Mouse (Mus musculus) granulocyte monocyte progenitor cell, adult 5-6 weeks (primary cell): ENCODE data around the gene Frmd4a. TPM values are rescaled to one million over a fixed set of nuclear protein-coding genes. Genes with fewer than 3 reads are reported as not detected.

Experiments
- ATAC-seq: replicated peaks from 2 replicates; pipeline ENCODE4 v1.8.0; 2016; ENCODE audit warnings: mild to moderate bottlenecking, moderate TSS enrichment, inconsistent platforms; ENCODE audit not compliant: poor library complexity, severe bottlenecking
- total RNA-seq, 2 experiments: library from RNA; stranded (forward) in 1 of 2; stranded (reverse) in 1 of 2; fragments of 200-712, 200-1000 nt in 1 of 2; fragments of >200 nt in 1 of 2; fragmentation: Nextera tagmentation in 1 of 2; gene quantifications; 2 replicates each; pipeline ENCODE4 v1.2.3; 2014 to 2017

Gene Frmd4a
- total RNA-seq, 2 experiments from 2014 or later: 15.1 to 30.3 TPM

DNA sequence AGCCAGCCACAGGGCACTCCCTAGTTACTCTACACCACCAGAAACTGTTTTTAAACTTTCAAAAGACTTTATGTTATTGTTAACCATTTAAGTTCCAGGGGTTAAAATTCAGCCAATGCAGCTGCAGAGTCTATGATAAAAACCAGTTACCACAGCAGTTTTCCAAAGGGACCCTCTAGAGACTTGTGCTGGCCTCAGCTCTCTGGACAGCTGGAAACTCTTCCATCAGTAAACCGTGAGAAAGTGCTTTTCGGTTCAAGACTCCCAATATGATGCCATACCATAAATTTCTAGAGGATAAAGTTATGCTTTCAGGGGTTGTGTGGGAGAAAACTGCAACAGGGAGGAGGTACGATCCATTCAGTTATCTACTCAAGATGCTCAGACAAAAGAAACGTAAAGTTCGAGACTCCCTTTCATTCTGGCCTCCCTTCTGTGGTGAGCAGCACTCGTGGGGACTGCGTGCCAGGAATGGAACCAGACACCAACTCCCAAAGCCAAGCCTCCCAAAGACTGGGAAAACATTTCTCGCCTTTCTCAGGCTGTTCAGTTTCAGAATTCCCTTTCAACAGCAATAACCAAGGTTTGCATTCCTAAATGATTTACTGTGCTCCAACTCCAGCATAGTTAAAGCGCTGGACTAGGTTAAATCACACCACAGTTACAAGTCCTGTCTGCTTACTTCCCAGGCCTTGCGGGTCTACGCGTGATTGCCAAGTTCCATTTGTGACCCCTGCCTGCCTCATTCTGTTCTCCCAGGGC, 603.3 kb downstream of the Frmd4a start:
- no peak for ATAC-seq

DNA sequence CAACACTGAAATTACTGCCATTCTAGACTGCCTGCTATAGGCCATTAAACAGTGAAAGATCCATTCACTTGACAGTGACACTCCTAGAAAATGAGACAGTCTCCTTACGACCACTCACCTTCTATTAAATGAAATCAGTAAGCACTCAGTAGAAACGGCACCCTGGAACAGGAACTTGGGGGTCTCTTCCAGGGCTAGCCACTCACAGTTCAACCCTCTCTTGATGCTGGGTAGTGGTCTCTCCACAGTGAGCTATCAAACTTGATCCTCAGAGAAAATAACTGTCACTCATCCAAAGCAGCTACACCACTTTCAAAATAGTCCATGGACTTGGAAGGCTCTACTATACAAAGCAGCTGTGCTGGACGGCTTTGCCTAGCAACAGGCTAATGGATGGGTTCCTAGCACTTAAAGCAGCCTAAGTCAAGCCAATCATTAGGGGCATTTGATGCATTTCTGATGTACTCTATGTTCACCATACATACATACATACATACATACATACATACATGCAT, 604.0 kb downstream of the Frmd4a start:
- no peak for ATAC-seq

DNA sequence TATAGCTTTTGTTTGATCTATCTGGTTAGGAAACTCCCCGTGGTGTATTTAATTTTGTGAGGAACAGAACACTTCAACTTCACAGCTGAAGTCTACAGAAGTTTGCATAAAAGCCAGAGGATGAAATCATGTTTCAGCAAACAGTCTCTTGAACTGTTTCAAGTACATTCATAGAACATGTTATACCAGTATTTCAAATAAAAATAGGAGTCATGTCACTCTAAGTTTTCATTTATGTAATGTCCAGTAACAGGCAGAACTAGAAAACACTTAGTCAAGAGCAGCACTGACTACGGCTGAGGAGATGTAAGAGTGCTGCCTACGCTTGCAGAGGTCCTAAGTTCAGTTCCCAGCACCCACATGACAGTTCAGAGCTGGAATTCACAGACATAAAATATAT, 609.4 kb downstream of the Frmd4a start:
- no peak for ATAC-seq

DNA sequence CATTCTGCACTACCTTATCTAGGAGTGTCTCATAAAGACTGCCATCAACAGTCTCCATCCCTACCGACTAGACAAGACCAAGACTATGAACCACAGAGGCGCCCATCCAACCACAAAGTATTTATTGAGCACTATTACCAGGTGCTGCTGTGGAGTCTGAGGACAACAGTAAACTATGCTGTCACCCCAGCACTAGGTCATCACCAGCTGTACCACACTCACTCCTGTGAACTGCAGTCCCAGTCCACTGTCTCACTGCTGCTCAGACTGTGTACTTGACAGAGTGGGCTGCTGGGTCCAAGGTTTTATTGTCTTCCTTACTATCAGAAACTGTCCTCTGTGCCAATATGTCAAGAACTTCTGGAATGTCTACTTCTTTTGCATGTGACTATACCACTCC, 611.4 kb downstream of the Frmd4a start:
- no peak for ATAC-seq

DNA sequence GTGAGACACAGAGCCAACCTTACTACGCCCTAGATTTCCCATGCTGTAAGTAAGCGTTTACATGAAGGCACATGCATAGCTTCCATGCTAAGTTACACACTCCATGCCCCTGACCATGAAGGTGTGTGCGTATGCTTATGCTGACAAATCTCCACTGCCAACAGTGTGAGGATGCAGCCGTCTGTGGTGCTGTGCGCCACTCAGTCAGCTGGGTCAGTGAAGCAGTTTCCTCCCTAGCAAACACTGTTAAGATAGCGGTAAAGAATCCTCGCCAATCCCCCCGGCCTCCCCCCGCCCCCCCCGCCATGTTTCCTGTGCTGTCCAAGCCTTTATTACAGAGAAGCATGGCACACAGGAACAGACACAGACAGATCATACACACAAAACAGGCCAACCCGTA, 612.0 kb downstream of the Frmd4a start:
- ATAC-seq: no peak

- ATAC-seq: no peak
These were observed 612.8 kb downstream of the Frmd4a start for GRCm38 (mm10) chr2:4630197-4630835.

- ATAC-seq: no peak
These were observed 618.3 kb downstream of the Frmd4a start for GRCm38 (mm10) chr2:4635804-4636203.

GRCm38 (mm10) chr2:4636656-4637055, 619.1 kb downstream of the Frmd4a start:
- ATAC-seq: no peak

GRCm38 (mm10) chr2:4638189-4638588, 620.7 kb downstream of the Frmd4a start:
- no peak for ATAC-seq

- no peak for ATAC-seq
These were observed 627.5 kb downstream of the Frmd4a start for GRCm38 (mm10) chr2:4645066-4645465.

DNA sequence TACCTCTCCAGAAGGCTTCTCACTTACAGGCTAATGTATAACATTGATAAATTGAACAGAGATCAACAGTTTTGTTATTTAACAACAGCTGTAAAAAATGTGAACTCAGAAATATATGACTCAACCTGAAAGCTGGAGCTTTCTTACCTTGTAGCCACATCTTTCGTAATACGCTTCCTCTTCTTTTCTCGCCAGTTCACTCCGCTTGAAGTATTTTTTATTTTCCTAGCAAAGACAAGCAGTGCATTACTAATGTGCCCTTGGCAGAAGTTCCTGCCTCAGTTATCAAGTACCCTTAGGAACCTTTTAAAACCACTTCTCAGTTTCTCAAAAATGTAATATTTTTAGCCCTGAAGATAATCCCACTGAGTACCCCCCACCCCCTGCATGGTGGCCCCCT, 630.6 kb downstream of the Frmd4a start:
- 0 out of 2 replicates have a peak, but pooled peaks have one; percentile 12 for ATAC-seq

- no peak for ATAC-seq
These were observed 632.1 kb downstream of the Frmd4a start for GRCm38 (mm10) chr2:4649646-4650045.

DNA sequence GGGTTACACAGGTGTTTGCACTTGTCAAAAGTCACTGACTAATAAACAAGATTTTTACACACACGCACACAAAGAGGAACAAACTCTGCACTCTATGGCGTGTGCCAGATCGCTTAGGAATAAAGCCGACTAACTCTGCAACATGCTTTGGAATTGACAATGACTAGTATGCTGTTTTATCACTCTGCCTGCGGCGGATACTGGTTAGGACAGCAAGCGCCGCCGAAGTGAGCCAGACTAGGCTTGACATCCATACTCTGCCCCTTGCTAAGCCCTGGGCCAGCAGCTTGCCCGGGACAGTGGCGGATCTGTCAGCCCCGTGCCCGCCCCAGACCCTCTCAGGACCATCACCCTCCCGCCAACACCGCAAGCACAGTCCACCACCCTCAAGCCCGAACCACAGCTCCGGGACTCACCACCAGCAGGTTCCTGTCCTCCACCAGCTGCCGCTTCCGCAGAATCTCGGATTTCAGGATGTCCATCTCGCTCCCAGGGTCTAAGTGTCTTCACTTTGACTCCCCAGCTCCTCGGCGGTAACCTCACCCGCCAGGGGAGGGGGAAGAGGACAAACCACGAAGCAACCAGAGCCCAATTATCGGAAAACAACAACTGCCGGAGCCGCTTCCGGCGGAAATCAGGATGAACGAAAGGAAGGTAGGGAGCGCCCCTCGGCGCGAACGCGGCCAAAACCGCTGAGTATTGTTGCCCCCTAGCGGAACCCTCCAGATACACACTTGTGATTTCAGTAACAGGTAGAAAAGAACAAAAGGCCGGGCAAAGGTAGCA, 634.2 kb downstream of the Frmd4a start, which contains the start of gene Prpf18:
Gene Prpf18 (minus strand): TSS at position 614 of the 786 bp plus-strand sequence.
- peak; percentile 88 for ATAC-seq

DNA sequence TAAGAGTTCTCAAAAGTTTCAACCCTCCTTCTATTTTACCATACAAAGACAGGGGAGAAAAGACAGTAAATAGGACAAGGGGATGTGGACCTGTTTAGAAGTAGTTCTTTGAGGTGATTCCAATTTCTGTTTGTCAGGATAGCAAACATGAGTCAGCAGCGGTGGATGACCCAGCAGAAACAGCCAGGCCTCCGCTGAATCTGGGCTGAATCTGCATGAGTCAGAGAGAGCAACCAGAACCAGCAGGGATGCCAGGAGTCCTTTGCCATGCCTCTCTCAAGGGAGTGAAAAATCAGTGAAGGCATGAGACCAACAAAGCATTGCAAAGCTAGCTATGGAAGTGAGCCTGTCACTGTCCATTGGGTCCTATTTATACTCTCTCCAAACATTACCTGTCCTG, 643.2 kb downstream of the Frmd4a start:
- ATAC-seq: no peak
